Mouse (Mus musculus): Measurements from ENCODE around the gene Skint8.
"Not testable (repeated sequence)": the region's sequence is repeated elsewhere in the genome, so short reads cannot be mapped to it uniquely, and the experiment has no call there.

Gene Skint8

DNA sequence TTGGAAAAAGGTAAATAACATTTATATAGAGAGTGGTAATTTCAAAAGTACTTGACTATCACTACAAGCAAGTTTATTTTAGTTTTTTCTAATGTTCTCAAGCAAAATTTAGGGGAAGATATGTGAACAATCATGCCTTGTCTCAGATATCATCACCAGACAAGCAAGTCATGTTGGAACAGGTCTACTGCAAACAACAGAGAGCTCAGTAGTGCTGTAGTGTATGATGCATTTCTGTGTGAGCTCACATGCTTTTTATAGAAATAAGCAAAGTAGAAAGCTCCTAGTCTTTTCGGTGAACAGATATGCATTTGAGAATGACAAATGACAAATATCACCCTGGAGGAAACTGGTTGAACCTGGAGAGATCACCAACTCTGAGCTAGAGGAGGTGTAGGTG, at the start of gene Skint8:
Gene Skint8, plus strand, starts transcription at position 301 of the 400 bp plus-strand sequence.
- no peak for DNase-seq

DNA sequence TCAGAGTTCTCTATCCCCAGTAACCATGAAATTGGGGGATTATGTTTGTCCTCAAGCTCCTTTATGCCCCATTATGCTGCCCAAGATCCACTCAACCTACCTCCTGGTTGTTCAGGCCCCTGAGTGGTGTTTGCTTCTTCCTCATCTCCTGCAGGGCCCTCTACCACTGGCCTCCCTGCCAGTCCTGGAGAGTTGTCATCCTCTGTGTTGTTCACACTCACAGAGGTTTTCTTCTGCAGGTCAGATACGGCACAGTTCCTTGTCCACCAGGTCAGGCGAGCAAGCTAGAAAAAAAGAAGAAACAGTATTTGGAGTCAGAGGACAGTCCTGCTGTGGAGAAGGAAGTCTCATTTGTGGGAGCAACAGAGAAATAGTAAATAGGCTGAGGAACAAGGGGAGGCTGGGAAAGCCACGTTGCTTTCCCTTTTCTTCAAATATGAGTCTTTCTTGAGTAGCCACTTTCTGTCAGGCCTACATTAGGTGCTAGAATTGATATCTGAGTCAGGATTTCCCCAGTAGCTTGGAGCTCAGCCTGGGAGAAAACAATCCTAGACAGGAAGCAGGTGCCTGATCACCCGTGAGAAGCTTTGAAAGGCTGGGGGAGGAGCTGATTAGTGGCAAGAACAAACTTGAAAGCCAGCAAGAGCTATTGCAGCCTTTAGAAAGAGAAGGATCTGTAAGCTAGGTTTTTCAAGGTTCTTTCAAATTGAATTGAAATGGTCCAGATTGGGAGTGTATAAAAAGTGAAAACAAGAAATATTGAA, 38.9 kb upstream of the Skint8 start:
- DNase-seq: no peak

DNA sequence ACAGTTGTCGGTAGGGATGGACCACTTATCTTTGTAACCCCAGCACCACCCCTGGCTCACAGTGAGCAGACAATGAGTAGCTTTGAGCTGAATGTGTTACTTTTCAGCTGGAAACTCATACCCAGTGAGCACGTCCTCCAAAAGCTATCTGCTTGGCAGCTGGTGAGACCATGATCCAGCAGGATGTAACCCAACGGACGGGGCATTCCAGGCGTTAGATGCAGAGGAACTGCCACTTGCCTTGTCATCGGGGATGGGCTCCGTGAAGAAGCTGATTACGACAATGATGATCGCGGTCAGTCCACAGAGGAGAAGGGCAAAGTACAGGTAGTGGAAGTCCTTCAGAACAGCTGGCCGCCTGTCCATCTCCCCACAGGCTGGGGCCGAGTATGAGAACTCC, 35.6 kb upstream of the Skint8 start:
- DNase-seq: no peak

DNA sequence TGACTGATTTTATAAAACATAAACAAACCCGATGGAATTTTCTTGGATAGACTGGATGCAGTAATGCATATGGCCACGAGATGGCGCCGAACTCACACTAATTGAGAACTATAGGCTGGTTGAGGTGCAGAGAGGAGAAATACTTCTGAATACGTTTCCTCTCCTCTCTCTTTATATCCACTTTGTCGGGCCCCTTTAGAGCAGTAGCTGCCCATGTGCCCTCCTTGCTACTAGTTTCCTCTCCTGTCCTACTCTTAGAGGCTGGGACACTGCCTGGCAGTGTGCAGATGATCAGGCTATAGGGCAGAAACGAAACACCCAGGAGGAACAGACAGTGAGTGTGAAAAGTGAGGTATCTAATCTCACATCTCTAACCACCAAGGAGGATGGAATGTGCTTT, 33.2 kb upstream of the Skint8 start:
- DNase-seq: peak; percentile 80

DNA sequence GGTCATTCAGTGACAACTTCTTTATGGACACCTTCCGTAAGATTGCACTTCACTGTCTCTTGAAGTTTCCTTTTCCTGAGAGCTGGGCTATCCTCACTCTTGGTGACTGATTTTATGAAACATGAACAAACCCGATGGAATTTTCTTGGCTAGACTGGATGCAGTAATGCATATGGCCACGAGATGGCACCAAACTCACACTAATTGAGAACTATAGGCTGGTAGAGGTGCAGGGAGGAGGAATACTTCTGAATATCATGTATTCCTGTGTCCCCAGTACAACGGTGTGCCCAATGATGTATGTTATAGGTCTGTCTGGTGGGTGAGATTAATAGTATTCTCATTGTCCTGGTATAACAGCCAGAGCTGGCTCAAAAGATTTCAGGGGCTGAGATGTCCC, 32.6 kb upstream of the Skint8 start:
- peak; percentile 78 for DNase-seq

DNA sequence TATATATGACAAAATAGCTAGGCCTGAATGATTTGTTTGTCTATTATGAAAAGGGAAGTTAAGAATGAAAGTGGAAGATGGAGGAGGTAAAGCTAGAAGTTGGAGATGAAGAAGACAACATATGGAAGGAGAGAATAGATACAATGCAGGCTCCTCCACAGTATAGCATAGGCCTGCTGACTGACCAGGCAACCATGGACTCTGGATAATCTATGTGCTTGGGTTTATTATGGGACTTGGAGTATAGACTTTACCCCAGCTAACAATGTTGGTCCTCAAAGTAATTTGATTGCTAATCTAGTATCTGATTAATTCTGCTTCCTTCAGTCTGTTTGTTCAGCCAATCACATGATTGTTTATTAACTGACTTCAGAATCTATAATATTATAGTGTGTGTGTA, 27.1 kb upstream of the Skint8 start:
- no peak for DNase-seq

DNA sequence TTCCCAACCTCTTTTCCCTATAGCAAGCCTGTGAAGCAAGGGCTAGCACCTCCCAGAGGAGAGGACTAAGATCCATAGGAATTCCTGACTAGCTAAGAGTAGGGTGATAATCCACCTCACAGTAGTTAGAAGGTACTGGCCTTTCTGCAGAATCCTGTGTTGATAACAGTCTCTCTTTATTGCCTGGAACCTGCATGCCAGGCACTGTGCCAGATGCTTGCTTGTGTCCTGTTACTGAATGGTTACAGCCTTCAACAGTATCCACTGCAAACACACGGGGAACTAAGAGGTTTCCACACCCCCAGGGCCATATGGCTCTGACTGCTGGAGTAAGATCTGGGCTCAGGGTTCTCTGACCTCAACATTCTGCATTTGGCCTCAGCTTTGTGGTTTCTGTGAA, 21.4 kb upstream of the Skint8 start:
- DNase-seq: no peak

DNA sequence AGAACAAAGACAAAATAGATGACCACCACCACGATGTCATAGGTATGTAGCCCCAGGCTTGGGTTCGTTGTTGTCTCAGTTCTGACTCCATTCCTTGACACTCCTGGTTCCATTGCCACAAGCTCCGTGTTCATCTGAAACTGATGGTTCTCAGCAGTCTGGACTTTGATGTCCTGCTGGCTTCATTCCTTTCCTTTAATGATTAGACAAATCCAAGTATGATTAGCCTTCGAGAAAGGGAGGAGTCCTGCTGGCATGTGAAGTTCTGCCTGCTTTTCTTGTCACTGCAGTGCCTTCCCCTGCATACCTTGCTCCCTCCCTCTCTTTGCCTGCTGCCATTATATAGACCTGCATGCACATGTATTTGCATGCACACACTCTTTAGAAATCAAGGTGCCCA, 20.6 kb upstream of the Skint8 start:
- no peak for DNase-seq

DNA sequence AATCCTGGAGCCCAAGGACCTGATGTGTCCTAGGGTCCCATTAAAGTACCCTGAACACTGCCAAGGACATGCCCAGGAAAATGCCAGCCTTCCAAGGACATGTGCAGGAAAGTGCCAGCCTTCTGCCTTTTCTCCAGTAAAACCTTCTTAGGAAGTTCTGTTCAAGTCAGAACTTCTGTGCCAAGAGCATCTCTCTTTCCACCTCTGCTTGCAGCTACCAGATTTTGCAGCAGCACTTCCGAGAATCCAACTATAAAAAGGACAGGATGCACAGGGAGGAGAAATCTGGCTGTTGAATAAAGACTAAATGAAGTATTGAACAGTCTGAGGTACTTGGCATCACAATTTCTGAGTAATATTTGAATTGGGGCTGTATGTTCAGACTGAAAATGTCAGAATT, 18.7 kb upstream of the Skint8 start:
- DNase-seq: not testable (repeated sequence)

DNA sequence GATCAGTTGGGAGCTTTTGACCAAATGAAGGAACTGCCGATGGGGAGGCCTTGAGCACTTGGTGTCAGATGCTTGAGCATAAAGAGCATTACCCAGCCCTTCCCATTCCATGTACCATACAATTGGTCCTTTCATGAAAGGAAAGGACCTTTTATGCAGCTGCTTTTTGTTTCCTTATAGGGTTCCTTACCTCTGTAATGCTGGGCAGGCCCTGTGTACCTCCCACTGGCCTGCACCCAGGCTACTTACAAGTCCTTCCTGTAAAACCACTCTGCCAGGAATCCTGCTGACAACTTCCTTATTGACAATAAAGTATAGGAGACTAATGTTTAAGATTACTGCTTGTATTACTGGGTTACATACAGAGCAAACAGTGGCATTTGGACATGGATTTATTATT, 17.7 kb upstream of the Skint8 start:
- no peak for DNase-seq

DNA sequence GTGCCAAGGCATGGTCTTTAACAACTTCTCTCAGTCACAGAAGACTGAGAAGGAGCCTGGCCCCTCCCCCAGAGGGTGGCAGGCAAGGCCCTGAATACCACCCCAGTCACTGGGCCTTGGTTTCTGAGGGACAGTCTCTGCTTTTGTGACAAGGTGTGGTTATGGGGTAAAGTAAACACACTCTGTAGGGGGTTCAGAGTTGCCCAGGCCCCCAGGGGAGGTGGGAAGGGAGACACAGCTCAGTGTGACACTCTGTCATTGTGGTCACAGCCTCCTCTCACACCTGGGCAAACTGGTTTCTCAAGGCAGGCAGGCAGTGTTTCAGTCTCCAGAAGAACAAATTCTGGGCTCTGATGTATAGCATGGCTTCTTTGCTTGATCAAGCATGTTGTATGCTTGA, 16.4 kb upstream of the Skint8 start, which contains the start of gene Slc5a9:
Gene Slc5a9, minus strand, starts transcription at position 144 of the 400 bp plus-strand sequence.
- DNase-seq: no peak

DNA sequence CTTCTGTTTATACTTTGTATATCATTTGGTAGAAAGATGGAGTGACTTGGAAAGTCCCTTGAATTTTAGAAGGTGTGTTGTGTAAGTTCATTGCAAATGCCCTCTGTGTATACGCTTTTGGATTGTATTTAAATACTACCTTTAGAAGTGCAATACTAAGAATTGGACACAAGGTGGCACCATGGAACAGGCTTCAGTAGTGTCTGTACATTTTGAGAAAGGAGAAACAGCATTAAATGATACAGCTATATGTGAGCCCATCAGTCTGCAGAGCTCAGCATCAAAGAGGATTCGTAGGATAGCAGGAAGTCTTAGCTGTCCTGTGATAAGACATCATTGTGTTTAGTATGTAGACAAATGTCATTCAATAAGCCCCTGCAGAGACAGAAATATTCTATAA, 11.3 kb upstream of the Skint8 start:
- no peak for DNase-seq

DNA sequence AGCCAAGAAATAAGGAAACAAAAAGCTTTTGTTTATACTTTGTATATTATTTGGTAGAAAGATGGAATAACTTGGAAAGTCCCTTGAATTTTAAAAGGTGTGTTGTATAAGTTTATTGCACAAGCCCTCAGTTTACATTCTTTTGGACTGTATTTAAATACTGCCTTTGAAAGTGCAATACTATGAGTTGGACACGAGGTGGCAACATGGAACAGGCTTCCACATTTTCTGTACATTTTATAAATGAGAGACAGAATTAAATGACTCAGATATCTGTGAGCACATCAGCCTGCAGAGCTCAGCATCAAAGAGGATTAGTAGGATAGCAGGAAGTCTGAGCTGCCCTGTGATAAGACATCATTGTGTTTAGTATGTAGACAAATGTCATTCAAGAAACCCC, 42.1 kb downstream of the Skint8 start:
- no peak for DNase-seq

DNA sequence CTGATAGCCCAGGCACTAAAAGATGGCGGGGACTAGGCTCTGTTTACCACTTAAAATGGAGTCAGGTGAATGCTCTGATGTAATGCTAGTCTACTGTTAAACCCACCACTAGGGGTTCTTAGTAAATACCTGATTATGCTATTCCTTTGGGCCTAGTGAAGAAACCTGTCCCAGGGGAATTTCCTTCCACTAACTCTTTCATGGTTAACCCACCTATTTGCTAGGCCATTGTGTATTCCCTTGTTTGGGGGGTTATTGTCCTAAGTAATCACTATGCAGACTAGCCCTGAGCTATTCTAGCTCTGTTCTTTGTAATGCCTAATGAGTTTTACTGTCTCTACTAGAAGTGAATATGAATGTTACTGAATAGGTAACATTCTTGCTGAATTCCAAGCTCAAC, 44.0 kb downstream of the Skint8 start:
- DNase-seq: not testable (repeated sequence)

DNA sequence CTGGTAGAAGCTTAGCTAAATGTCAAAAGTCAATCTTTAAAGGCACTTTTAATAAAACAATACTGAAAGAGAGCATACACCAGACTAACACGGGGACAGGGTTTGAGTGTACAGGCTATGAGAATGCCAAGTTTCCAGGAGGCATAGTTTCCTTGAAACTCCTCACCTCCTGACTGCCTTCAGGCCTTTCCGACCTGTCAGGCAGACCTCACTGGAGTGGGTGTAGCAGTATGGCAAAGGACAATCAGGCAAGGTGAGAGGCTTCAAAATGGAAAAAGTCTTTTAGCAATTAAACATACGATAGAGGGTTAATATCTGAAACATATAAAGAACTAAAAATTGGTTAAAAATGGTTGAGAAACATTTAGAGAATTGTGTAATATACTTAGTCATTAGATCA, 44.5 kb downstream of the Skint8 start:
- no peak for DNase-seq

DNA sequence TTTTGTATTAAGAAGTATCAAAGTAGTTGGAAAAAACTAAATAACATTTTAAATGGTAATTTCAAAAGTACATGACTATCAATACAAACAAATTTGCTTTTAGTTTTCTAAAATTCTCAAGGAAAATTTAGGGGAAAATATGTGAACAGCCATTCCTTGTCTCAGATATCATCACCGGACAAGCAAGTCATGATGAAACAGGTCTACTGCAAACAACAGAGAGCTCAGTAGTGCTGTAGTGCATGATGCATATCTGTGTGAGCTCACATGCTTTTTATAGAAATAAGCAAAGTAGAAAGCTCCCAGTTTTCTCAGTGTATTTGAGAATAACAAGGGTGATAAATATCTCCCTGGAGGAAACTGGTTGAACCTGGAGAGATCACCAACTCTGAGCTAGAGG, 53.4 kb downstream of the Skint8 start, which contains the start of gene Skint7:
Gene Skint7, plus strand, starts transcription at position 301 of the 400 bp plus-strand sequence.
- DNase-seq: no peak

Data from right cerebral cortex, postnatal 4 days (tissue).